Mouse (Mus musculus) ZHBTc4 (cell line): Measurements from ENCODE around the gene Gm11444.

Source experiments
- DNase-seq: peaks from one replicate; pipeline ENCODE4 v3.0.0-alpha.2; 2011; ENCODE audit warnings: low read depth, low spot score

Gene Gm11444

DNA sequence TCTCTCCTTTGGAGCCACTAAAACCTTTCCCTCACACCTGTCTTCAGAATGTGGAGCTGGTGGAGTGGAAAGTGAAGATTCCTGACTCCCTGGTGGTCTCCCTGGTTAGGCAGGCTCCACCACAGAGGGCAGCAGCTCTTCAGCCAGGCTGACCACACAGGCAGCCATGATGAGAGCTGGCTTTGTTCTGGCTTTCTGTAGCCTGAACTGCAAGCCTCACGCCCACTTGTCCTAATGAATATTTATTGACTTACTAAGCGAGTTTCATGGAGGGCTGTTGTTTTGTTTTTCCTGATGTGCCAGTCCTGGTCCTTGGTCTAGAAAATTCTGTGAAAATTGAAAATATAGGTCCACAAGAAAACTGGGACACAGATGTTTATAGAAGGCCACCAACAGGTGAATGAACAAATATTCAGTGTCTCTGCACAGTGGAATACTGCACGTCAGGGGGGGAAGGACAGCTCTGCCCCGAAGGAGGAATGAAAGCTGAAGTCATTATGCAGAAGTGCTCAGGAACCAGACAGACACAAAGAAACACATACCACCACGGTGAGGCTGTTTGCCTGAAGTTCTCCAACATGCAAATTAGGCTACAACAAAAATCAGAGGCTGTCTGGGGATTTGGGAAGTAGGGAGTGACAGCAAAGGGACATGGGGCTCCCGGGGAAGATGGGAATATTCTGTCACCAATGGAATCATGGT is 8.0 kb upstream of the Gm11444 start:
- peak; percentile 42 for DNase-seq

DNA sequence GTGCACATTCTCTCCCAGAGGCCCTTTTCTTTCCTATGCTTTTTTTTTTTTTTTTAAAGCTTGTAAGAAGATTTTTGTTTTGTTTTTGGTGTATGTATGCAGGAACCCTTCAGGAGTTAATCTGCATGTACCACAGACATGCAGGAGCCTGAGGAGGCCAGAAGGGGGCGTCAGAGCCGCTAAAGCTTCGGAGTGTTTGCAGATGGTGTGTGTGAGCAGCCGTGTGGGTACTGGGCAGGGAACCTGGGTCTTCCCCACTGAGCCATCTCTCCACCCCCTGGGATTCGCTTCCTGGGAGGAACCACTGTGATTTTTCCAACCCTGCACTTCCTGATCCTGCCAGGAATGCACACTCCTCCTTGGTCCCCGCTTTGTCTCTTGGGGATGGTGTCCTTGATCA is 625 bp upstream of the Gm11444 start:
- DNase-seq = peak; percentile 81

DNA sequence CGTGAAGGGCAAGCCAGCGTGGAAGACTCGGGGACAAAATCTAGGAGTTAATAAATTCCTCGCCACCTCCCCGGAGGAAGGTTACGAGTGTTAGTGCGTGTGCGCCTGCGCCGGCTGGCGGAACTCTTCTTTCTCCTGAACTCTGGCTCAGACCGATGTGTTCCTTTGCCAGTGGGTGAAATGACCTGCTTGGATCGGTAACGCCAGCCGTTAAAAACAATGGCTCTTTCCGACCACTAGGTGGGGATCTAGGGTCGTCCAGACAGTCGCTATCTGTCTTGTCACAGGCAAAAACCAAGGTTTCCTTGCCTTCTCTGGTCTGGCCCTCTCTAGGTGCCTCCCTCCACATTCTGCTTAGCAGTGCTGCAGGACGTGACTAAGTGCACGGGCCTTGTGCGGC is 1.1 kb downstream of the Gm11444 start:
- DNase-seq = peak; percentile 94

DNA sequence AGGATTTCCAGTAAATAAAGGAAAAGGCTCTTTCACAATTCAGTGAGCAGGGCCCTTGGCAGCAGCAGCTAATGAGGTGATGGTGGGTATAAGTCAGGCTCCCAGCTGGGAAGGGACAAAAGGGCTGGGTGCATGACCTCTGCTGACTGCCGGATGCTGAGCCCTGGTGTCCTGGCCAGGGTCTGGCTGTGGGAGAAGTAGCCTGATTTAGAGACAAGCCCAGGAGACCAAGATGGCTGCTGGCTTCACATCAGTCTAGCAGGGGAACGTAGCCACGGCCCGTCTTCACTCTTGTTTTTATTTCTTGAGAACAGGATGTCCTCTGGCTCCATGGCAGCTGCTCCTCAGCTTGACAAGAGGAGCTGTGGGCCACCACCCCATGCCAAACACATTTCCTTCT is 3.6 kb downstream of the Gm11444 start:
- DNase-seq = no peak

DNA sequence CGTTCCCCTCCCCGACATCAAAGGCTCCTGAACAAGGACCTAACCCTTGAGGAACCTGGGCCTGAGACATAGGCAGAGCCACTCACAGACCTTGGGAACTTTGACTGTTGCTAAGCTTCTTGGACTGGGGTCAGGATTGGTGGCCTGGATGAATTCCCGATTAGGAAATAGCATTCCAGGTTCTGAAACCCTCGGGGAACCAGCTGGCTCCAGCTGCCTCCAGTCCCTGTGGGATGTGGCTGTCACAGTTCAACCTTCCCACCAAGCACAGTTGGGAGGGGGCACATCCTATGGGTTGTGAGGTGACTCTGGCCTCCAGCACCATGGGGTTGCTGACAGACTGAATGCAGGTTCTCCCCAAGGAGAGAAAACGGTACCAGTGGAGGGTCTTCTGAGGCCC is 4.2 kb downstream of the Gm11444 start:
- DNase-seq = peak; percentile 52

DNA sequence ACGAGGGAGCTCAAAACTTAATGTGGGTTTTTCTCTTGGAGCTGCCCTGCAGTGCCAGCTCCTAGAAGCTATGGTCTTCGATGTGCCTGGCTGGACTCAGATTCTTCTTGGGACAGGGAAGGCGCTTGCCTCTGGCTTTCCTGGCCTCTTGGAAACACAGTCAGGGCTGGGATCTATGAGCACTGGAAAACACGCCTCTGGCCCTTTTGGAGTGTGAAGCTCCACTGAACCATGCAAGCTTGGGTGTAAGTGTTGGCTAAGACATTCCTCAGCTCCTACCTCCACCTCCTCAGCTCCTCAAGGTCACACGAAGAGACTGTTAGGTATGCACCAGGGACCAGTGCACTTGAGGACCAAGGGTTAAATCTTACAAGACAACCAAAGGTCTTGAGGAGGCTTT is 5.2 kb downstream of the Gm11444 start:
- DNase-seq = no peak

DNA sequence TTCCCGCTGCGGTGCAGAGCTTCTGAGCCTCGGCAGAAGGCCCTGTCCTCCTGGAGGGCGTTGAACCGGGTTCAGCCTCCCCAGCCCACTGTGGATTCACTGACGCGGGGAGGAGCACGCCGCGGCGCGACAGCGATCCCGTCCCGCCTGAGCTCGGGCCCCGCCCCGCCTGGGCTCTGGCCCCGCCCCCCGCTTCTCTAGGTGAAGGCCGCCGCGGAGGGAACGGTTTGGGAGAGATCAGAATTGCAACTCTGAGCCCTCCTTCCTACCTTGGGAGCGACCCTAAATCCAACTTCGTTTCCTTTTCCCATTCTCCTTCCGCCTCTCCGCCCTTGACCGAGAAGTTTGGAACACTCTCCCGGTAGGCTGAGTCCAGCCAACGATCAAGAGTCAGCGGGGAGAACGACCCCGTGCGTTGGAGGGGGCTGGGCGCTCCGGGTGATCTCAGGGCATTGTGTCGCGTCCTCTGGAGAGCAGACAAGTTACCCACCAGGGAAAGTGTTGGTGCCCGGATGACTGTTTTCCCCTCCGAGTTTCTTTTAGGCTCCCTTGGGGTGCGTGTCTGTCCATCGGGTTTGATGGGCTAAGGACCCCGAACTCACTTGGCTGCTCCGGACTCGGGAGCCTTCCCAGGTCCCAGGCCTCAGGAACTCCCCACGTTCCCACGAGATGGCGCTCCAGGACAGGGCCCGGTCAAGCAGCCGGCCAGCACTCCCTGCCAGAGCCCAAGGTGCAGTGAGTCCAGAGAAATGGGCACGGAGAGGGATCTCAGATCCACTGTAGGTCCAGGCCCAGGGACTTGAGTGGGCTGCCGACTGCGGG is 5.8 kb downstream of the Gm11444 start:
- DNase-seq = peak; percentile 90

DNA sequence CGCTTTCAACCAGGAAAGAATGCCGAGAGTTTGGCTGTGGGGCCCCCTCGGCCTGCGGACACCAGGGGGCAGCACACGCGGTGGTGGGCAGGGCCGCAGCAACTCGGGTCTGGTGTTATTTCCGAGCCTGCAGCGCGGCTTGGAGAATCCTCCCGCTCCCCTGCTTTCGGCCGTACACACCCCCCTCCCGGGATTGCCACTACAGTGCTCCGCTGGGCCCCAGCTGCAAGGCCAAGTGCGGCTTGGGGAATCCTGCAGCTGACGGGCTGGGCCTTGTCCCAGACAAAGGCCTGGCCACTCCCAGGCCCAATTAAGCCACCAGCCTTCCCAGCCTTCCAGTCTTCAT is 6.8 kb downstream of the Gm11444 start:
- peak; percentile 90 for DNase-seq

DNA sequence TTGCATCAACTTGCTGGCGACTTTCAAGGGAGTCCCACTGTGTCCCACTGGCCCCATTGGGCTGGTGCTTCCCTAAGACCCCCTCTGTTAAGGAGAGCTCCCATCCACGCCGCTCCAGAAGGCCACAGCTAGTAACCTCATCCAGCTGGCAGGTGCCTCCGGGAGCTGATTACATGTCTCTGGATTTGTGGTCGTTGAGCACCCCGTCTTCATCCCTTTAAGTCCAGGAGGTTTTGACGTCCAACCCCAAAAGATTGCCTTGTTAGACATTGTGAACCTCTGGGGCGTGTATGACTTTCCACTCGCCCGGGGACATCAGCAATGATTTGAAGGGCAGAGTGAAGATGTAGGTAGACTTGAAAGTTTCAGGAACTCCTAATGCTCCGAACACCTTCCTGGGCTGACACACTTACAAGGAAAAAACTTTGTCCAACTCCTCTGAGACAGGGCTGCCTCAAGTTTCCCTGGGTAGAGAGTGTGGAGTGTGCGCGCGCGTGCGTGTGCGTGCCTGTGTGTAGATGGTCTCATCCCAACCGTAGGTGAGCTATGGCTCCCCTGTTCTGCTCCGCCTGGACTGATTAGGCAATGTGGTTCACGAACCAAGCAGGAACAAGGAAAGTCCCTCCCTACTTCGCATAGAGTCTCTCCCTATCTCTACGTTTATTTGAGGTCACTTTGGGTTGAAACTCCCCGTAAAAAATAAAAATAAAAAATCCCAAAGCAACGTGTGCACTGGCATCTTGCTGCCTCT is 7.4 kb downstream of the Gm11444 start:
- no peak for DNase-seq

DNA sequence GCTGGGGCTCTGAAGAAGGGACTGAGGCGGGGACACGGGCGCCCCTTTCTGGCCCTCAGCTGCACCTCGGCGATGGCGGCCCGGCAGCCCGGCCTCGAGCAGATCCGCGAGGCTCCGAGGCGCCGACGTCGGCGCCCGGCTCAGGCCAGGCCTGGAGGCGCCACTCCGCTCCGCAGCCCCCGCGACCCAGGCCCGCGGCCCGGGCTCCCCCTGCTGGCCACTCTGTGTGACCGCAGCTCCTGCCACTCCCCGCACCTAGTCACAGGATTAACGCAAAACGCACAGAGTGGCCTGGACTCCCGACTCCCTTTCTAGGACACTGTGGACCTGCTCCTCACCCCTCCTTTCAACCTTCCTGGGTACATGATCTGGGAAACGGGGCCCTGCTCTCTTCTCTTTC is 8.2 kb downstream of the Gm11444 start:
- peak; percentile 89 for DNase-seq

DNA sequence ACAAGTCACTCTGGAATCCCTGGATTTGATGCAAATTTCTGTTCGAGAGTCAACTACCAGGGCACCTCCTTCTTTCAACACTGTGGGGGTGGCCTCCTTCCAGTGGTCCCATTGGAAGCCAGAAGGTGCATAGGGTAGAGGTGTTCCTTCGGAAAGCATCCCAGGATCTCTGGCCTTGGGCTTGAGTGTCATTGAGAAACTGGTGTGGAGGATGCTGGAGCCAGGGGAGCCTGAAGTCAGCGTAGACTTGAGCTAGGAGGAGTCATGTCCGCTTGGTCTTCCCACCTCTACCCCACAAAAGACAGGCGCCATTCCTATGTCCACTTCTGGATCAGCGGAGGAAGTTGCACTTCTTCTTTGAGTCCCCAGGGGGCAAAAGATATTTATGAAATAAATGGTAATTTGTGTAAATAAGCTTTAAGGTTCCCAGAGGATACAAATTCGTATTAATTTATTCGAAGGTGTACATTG is 8.9 kb downstream of the Gm11444 start:
- peak; percentile 56 for DNase-seq

DNA sequence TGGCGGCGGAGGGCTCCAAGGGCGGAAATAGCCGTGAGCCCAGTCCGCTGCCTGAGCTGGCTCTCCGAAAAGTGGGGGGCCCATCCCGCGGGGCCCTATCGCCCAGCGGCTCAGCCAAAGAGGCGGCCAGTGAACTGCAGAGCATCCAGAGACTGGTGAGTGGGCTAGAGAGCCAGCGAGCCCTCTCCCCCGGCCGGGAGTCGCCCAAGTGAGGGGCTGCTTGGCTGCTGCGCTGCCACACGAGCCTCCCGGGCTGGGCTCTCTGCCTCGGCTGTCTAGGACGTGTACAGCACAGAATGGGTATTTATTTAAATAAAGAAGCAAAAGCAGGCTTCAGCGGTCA is 9.4 kb downstream of the Gm11444 start:
- no peak for DNase-seq

DNA sequence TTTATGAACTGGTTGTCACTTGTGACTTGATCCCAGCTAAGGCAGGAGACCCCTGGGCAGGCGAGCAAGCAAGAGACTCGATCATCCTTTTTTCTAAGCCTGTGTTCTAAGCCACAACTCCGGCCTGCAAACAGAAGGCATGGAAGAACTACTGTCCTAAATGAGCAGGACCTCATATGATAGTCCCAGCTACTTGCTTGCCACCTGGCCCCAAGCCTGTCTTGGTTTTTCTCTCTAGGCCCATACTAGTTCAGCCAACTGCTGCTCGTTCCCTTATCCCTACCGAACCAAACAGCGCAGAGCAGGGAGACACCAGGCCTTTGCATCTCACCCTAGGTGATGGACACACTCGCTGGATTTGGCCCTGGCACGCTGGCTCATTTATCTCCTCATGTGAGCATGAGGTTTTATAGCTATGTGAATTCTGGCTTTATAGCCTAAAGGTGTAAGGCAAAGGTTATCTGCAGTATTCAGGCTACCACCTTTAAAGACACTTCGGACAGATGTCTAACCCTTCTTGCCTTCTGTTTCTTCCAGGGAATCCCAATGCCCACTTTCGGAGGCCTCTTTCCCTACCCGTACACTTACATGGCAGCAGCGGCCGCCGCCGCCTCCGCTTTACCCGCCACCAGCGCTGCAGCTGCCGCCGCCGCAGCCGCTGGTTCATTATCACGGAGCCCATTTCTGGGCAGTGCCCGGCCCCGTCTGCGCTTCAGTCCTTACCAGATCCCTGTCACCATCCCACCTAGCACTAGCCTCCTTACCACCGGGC is 9.9 kb downstream of the Gm11444 start:
- DNase-seq = peak; percentile 41

DNA sequence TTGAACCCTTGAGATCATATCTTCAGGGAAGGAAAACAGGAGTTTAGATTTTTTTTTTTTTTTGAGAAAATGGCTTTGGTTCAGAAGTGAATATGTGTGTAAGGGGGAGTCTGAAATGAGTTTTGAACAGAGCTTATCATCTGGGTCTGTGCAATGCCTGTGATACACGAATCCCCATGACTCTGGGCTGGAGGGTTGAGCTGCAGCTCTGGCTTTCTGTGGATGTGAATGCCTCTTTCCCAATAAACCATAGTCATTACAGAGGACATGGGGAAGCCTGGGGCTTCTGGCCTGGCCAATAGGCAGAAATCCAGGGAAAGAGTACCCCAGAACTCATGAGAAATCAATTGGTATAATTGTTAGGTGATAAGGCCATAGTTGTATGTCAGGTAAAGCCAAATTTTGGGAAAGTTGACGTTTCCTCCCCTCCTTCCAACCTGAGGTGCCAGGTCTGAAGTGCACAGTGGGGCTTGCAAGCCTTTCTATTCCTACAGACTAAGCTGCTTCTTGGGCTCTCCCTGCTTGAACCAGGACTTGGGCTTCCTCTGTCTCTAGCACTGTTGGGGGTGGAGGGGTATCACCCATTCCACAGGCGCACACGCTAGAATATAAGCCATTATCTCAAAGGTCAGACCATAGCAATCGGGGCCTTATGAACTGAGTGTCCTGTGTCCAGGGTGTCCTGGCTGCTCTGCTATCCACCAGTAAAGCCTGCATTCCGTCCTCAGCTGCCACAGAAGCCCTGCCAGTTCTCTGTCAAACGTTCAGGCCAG is 10.7 kb downstream of the Gm11444 start:
- DNase-seq = no peak

DNA sequence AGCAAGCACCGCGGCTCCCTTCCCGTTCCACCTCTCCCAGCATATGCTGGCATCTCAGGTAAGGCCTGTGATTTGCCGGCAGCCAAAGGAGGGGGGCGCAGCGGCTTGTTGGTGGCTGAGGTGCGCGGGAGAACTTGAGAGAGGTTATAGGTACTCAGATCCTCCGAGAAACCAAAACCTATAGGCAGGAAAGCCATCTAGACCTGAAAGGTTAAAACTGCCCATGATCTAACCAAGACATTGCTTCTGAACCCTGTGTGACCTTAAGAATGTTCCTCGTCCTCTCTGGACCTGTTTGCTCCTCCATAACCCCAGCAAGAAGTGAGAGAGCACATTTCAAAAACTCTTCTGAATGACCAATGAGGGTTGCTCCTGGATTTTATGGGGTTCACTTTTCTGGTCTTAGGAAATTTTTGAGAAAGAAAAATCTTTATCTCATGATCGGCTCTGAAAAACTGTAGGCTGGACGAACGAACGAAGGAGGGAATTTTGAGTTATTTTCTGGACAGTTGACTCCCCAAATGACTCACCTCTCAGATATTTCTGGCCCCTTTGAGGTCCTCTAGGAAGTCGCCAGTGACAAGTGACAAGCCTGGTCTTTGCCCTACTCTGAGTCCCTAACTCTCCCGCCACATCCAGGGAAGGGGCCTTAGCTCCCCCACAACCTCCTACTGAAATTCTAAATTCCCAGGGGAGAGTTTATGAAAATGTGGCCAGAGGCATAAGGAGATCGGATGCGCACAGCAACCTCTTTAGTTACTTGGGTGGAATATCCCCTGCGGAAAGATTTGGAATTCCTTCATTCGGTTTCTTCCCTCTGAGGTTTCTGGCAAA is 11.5 kb downstream of the Gm11444 start:
- peak; percentile 56 for DNase-seq

DNA sequence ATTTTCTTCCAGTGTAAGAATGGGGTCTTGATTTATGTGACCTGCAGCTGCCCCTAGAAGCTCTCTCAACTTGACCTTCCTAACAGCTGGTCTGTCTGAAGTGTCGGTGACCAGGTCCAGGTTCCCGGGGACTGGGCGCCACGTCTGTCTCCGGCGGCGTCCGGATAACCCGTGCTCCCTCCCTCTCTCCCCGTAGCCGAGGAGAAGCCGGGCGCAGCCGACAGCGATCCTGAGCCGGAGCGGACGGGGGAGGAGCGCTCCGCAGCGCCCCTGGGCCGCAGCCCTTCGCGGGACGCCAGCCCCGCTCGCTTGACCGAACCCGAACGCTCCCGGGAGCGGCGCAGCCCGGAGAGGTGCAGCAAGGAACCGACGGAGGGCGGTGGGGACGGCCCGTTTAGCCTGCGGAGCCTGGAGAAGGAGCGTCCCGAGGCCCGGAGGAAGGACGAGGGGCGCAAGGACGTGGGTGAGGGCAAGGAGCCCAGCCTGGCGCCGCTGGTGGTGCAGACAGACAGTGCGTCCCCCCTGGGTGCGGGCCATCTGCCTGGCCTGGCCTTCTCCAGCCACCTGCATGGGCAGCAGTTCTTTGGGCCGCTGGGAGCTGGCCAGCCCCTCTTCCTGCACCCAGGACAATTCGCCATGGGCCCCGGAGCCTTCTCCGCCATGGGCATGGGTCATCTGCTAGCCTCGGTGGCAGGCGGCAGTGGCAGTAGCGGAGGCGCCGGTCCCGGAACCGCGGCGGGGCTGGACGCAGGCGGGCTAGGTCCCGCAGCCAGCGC is 12.3 kb downstream of the Gm11444 start:
- DNase-seq = peak; percentile 51

DNA sequence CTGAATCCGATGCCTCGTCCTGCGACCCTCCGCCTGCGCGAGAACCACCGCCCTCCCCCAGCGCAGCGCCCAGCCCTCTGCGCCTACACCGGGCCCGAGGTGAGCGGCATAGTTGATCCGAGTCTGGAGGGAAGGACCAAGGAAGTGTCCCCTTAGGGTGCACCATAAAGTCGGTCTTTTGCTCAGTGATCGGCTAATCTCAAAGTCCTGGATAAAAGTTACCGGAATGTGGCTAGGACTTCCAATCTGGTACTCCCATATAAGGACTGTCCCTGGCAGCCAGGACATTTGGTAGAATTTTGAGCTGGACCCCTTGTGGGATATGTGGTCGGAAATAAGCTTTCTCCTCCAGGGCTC is 12.9 kb downstream of the Gm11444 start:
- DNase-seq = peak; percentile 41

DNA sequence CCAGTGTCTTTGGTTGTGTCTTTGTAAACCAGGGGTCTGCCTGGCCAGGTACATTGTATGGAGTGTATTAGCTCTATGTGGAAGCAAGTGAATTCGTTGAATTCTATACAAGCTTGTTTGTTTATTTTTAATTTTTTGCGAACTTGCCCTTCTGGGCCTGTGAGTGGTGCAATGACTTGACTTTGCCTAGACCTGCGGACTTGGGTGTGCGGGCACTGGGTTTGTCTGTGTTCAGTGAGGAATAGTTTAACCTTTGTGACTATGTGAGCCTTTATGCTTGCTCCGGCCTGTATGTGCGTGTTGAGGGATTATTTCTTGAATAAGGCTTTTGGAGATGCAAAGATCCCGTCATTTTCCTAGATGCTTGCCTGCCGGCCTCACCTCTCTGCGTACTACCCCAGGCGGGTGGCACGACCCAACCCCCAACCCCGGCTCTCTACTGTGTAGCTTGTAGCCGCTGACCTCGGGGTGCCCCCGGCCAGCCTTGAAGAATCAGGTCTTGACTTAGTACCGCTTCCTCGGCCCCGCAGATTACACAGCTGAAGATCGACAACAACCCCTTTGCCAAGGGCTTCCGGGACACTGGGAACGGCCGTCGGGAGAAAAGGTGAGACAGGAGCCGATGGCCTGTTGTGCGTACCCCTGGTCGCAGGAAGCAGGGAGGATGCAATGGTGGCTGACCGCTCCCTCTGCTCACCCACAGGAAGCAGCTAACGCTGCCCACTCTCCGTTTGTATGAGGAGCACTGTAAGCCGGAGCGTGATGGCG is 13.4 kb downstream of the Gm11444 start:
- DNase-seq = peak; percentile 42
